Mouse (Mus musculus) liver, adult (tissue): ENCODE data around the gene Gtf3a.

ENCODE experiments used
- GATA4 ChIP-seq: IDR thresholded peaks from 2 replicates; pipeline ENCODE4 v1.6.1; 2014; ENCODE audit warnings: mild to moderate bottlenecking, low read length; ENCODE audit not compliant: insufficient replicate concordance

Gtf3a gene

DNA sequence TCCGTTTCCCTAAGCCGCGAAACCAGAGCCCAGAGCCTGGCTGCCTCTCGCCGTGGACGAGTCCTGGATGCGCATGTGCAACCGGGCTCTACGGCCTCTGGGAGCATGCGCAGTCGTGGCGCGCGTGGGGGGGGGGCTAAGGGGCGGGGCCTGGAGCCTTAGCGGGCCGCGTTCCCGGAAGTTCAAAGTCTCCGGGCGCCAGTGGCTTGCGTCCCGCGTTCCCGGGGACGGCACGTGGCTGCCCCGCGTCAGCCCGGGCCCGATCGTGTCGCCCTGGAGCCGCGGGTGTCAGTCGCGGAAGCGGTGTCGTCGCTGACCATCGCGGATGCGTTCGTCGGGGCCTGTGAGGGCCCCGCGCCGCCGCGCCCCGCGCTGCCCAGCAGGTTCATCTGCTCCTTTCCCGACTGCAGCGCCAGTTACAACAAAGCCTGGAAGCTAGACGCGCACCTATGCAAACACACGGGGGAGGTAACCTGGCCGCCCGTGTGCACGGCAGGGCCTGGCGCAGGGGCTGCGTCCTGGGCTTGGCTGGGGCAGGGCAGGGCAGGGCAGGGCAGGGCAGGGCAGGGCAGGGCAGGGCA is at the start of gene Gtf3a:
TSS of gene Gtf3a (plus strand) at position 150 of the 581 bp plus-strand sequence.
- TF ChIP-seq GATA4 = no peak

DNA sequence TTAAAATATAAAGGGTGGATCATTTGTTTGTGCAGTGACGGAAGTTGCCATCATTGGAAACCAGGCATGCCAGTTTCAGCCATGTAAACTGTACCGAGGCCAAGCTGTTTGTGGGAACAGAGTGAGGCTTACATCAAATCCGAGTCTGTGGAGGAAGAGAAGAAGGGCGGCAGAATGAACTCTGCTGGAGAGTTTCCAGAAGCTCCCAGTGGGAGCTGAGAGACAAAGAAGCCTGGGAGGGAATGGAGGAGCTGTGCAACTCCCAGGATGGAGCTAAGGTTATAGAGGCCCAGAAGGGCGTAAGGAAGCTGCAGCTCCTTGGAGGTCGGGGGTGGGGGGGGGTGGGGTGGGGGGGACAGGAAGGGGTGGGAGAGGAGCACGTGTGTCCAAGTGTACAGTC is 48.1 kb upstream of the Gtf3a start:
- TF ChIP-seq GATA4 = no peak

DNA sequence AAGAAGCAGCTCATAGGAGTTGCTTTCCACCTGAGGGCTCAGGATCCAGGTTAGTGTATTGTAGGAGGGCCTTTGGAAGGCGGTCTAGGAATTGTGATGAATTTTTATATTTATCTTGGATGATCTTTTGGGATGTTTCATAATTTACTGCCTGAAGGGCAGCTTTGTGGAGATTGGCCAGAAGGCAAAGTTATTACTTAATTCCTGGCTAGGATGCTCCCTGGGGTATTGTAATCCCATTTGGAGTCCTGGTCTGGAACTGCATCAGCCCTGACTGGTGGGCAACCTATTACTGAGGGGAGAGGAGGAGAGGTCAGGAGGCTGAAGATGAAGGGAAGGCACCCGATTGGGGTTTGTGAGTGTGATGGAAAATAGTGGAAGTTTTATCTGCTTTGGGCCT is 47.0 kb upstream of the Gtf3a start:
- TF ChIP-seq GATA4 = no peak

DNA sequence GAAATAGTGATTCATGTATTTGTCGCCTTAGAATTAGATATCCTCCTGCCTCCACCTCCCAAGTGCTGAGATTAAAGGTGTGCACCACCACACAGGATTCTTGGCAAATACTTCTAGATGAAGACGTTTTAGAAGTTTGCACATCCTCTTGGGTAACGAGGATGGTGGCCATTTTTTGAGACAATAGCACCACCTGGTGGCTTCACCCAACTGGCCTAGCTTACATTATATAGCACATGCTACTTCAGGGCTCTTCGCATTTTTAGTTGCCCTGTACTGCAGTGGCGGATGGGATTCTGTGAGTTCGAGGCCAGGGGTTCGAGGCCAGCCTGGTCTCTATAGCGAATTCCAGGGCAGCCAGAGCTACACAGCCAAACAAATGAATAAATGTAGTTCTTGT is 44.1 kb upstream of the Gtf3a start:
- no peak for TF ChIP-seq GATA4

DNA sequence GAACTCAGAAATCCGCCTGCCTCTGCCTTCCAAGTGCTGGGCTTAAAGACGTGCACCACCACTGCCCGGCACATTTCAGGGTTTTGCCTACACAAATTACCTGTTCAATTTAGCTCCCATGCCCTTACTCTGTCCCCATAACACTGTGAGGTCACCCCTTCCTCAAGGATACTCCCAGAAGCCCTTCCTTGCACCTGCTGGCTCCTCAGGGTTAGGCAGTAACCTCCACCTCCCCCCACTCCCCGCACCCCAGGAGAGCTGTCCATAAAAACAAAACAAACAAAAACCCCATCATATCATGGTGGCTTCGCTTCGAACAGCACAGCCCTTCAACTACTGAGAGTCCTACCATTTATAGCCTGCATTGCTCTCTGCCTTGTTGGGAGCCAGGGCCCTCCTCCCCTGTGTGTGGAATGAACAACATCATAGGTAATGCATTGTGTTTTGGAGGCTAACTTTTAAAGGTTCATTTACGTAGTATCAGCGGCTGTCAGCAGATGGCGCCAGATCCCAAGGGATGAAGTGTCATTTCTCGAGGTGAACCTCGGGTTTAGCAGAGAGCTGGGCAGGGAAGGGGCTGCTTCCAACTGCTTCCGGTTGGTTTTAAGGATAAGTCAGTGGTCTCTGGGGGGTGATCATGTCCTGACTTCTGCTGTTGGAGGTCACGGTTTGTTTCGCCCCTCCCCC is 42.8 kb upstream of the Gtf3a start:
- no peak for TF ChIP-seq GATA4

DNA sequence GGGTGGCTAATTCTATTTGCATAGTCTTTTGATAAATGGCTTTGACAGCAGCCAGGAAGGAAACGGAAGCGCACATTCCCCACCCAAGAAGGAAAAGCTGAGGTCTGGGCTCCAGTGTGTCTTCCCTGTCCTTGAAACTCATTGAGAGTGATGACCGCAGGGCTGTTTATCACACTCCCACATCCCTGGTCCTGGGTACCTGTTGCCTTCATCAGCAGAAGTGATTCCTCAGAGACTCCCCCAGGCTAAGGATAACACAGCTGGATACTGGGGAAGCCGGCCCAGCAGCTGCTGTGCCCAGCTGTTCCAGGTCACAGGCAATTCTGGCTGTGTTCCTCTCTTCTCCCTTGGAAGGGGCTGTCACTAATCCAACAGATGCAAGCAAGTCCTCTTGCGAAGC is 40.9 kb upstream of the Gtf3a start:
- TF ChIP-seq GATA4 = no peak

GRCm38 (mm10) chr5:146908629-146909028 is 39.8 kb upstream of the Gtf3a start:
- no peak for TF ChIP-seq GATA4

DNA sequence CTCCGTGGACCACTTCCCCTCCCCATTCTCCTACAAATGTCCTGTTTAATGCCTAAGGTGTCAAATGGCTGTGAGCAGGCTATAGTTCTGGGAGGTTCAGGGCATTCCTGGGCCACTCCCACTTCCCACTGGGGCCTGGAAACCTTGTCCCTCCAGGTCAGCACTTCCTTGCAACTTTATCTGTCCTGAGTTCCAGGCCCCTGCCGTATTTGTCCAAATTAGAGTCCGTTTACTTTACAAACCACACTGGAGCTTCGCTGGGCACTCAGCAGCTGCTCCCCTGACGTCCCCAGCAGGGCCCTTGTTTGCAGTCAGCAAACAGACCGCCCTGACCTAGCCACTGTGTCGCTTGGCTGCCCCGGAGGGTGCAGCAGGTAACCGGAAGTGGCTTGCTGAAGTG is 36.3 kb upstream of the Gtf3a start:
- TF ChIP-seq GATA4 = no peak

- TF ChIP-seq GATA4 = no peak
These were observed 35.1 kb upstream of the Gtf3a start for GRCm38 (mm10) chr5:146913355-146913754.

DNA sequence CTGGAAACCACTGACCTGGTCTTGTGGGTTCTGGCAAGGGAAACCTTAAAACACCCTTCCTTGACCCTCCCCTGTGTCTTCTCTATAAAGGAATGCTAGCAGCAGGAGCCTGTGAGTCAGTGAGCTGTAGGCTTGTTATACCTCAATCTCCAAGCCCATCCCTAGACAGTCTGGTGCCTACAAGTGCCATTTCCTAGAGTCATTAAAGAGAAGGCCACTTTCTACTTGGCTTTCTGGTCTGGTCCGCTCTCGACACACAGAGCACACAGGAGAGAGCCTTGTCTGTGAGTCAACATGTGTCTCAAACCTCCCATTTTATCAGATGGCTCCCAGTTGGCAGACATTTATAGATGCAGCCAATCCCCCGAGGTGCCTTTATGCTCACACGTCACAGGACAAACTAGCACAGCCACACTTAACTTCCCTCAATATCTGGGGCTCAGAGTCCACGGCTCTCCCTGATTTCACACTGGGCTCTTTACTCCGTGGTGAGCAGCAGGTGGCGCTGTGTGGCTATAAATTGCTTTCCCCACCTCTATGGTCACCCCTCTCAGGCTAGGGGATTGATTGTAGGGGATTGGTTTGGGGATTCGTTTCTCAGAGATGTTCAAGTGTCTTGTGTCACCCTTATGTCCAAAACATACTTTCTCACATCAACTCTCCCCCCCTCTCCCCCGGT is 34.2 kb upstream of the Gtf3a start:
- TF ChIP-seq GATA4 = no peak

DNA sequence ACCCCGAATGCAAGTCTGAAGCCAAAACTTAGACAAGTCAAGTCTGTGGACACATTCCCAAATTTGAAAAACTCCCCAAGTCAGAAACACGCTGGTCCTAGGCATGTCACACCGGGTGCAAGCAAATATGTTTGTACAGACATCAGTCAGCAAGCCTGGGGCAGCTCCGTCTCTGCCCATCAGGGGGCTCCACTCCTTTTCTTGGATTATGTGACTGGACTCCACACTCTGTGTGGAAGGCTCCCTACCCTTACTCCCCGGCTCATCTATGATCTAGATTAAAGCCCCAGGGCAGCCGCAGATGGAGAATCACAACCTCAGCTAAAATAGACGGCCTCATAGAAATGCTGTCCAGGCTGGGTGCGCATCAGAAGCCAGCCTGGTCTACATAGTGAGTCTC is 32.2 kb upstream of the Gtf3a start:
- TF ChIP-seq GATA4 = no peak

DNA sequence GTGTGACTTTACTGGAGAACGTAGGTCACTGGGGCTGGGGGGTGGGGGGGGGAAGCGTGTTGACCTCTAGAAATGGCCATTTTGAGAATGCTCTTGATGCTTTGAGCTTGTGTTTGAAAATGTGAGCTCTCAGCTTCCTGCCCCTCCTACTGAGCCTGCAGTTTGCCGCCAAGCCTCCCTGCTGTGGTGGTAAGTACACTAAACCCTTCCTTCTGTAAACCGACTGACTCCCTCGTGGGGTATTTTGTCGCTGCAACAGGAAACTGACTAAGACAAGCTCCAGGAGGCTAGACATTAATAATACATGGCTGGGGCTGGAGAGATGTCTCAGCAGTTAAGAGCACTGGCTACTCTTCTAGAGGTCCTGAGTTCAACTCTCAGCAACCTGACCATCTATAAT is 31.7 kb upstream of the Gtf3a start:
- no peak for TF ChIP-seq GATA4

GRCm38 (mm10) chr5:146919874-146920273 is 28.6 kb upstream of the Gtf3a start:
- no peak for TF ChIP-seq GATA4

- TF ChIP-seq GATA4 = no peak
These were observed 27.9 kb upstream of the Gtf3a start for GRCm38 (mm10) chr5:146920314-146921161.

- TF ChIP-seq GATA4 = no peak
These were observed 27.2 kb upstream of the Gtf3a start for GRCm38 (mm10) chr5:146921224-146921623.

DNA sequence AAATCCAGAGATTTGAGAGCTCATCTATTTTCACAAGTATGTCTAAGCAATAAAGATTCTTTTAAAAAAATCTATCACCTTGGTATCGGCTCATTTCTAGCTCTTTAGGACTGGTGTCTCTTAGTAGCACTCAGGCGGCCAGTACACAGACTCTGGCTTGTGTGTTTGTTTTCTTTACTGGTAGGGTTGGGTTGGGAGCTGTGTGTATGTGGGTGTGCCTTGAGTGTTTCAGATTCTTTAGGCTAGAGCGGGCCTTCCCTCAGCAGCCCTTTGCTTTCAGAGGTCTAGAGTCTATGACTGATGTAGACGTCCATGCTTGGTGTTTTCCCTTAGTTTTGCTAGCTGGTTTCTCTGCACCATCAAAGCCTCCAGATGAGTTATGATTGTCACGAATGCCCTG is 24.9 kb upstream of the Gtf3a start:
- no peak for TF ChIP-seq GATA4

- no peak for TF ChIP-seq GATA4
These were observed 21.8 kb upstream of the Gtf3a start for GRCm38 (mm10) chr5:146926673-146927072.
